Mouse (Mus musculus) megakaryocyte progenitor cell, adult 5-6 weeks (primary cell): ENCODE data around the gene Stx6. TPM values are rescaled to one million over a fixed set of nuclear protein-coding genes. Genes with fewer than 3 reads are reported as not detected.
A peak's percentile ranks its signal among the peaks of the same experiment; 100 is the strongest.

ENCODE experiments used
- ATAC-seq: replicated peaks from 2 replicates; pipeline ENCODE4 v1.8.0; 2016; ENCODE audit warnings: mild to moderate bottlenecking, moderate TSS enrichment, inconsistent platforms; ENCODE audit not compliant: poor library complexity
- total RNA-seq, 2 experiments: library from RNA; stranded (forward) in 1 of 2; stranded (reverse) in 1 of 2; fragments of 157-497, 149-512 nt in 1 of 2; fragments of 200-1000 nt in 1 of 2; gene quantifications; 2 replicates each; pipeline versions ENCODE4 v1.2.3 to v1.2.4; 2015 to 2017

Stx6 gene
- total RNA-seq (2015) (11.2 and 17.6 TPM in 2 replicates), total RNA-seq (2017) (31.0 and 32.6 TPM in 2 replicates)

DNA sequence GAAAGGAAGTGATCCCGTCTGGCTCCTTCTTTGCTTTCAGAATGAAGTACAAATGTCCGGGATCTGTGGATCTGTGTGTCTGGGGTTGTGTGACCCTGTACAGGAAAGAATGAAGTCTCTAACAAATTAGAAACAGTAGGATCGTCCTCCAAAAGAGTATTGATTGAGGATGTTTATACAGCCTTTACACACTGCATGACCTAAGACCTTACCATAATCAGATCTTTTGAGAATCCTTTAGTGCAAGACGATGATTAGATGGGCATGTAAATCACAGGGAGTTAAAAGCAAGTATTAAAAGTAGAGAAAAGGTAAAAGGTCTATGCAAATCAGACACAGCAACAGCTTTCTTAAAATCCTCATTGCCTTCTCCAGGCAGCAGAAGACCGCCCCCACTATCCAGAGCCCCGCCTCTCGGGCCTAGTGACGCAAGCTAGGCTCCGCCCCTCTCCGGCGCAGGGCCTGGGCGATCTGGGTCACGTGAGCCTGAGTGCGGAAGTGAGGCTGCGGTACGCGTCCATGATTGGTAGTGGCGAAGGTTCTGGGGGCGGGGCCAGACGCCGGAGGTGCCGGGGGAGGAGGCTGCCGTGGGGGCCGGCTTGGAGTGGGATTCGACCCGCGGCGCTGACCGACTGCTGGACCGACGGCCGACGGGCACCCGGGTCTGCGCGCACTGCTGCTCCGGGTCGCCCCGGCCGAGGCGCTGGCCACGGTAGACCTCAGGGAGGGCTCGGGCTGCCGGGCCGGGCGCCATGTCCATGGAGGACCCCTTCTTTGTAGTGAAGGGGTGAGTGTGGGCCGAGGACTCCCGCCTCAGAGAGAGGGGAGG lies at the start of gene Stx6:
Gene Stx6, plus strand, starts transcription at position 575 of the 829 bp plus-strand sequence.
- peak; percentile 99 for ATAC-seq

GRCm38 (mm10) chr1:155109387-155110350 lies 48.8 kb upstream of the Stx6 start:
- no peak for ATAC-seq

DNA sequence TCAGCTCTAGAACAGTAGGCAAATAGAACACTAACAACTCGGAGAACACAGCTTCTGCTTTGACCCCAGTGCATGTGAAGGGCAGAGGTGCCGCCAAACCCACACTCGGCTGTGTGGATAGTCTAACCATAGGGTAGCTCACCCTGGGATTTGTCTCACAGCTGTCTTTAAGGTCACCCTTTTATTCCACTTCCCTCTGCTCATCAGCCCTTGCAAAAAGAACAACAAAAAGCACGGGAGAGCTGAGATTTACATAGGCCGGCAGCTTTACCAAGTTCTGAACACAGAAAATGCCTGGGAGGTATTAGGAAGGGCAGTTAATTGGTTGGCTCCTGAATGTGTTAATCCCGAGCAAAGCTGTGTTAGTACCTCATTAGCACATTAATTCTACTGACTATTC lies 47.0 kb upstream of the Stx6 start:
- no peak for ATAC-seq

DNA sequence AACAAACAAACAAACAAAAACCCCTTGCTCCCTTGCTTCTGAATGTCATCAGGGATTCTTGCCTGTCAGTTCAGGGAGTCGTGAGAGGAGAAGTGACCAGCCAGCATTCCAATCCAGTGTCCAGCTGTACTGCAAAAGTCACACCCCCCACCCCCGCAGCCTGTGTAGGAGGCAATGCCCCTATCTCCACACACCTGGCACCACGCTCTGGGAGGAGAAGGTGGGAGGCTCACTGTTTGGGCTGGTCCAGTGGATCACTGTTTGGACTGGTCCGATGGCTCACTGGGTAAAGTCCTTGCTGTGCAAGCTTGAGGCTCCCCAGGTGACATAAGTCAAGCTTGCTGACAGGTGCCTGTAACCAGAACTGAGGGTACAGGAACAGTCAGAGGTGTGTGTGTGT lies 46.4 kb upstream of the Stx6 start:
- no peak for ATAC-seq

DNA sequence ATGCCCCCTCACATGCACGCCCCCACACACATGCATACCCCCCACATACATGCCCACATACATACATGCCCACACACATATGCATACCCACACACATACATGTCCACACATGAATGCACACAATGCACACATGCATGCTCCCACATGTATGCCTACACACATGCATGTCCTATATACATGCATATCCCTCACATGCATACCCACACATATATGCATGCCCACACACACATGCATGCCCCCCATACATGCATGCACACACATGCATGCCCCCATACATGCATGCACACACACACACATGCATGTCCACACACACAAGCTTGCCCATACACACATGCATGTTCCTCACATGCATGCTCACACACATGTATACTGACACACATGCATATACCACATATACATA lies 45.6 kb upstream of the Stx6 start:
- ATAC-seq = no peak

GRCm38 (mm10) chr1:155113946-155114345 lies 44.6 kb upstream of the Stx6 start:
- ATAC-seq = peak; percentile 46; the same call in 1 of the 2 replicates

- ATAC-seq = 0 out of 2 replicates have a peak, but pooled peaks have one; percentile 20
These were observed 38.8 kb upstream of the Stx6 start for GRCm38 (mm10) chr1:155119719-155120118.

DNA sequence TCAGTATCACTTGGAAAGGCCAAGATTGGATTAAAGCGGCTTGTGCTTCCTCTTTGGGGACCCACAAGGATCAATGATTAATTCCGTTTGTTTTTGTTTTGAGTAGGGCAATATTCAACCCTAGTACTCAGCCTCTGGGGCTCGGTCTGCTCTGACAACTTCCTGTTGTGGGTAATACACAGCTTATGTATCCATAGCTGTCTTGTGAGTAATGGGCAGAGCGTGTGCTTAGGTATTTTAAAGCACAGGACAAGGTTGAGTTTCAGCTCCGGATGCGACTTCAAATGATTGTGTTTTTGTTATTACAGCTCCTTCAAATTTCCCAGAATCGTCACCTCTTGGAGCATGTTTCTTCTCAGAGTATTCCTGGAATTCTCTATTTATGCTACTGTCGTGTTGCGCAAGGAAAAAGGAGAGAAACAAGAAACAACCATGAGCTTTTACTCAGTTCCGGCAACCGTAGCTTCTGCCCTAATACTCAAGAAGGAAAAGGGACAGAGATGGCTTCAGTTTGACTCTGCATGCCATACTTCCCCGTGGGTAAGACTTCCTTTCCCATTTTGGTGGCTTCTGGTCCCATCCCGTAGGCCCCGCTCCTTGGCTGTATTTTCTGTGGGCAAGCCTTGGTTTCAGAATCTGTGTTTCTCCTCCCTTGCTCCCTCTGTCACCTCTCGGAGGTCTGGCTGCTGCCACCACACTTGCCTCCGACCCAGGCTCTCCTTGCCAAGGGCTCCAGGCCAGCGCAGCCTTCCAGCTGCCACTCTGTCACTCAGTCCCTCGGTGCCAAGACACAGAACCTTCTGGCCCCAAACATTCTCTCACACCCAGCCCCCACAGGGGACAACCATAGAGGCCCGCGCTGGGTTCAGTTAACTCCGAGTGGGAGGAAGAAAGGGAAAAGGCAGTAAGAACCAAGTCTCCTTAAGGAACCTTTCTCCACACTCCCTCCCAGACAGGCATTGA lies 36.3 kb upstream of the Stx6 start:
- no peak for ATAC-seq

DNA sequence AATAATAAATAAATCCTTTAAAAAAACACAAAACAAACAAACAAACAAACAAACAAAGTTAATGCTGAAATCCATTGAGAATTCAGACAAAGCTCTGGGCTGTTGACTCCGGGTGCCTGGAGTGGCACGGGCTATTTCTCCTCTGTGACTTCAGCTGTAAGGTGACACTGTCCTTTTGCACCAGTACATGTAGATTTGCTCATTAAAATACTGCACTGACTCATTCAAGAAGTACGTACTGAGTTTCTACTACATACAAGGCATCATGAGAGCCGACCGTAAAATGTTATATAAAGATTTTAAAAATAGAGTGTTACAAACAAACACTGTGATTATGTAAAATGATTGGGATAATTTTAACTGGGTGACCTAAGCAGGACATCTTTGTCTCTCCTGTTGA lies 34.1 kb upstream of the Stx6 start:
- no peak for ATAC-seq

DNA sequence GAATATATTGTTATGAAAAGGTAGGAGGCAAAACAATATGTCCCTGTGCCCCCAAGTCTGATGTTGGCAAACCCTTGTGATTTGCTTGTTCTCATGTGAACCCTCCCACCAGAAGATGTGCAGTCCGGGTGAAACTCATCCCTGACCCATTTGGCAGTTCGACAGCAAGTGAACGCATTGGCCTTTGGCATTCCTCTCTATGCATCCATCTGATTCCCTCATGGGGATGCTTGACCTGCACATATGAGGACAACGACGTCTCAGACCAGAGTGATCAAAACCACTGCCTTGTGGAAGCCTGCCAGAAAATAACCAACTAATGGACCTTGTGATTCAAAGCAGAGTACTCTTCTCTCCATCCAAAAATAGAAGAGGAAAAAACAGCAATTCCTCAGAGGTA lies 31.8 kb upstream of the Stx6 start:
- no peak for ATAC-seq

DNA sequence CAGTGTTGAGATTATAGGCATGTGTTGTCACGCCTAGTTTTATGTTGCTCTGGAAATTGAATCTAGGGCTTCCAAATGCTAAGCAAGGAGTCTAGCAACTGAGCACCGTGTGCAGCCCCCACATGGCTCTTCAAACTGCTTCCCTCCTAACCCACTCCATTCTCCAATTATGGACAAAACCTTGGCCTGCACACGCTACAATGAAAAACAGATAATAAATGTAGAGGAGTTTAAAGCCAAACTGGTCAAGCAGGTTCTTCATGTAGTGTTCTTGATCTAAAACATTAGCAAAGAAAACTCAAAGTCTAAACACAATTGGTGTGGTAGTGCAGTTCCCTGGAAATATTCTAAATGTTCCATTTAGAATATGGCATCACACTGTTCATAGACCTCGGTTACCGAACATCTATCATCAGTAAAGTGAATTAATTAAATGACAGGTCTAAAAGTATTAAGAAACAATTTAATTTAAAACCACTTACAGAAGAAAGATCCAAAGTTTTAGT lies 31.0 kb upstream of the Stx6 start:
- no peak for ATAC-seq

GRCm38 (mm10) chr1:155134866-155135265 lies 23.6 kb upstream of the Stx6 start:
- ATAC-seq = no peak

GRCm38 (mm10) chr1:155138795-155139194 lies 19.7 kb upstream of the Stx6 start:
- ATAC-seq = peak; percentile 74

DNA sequence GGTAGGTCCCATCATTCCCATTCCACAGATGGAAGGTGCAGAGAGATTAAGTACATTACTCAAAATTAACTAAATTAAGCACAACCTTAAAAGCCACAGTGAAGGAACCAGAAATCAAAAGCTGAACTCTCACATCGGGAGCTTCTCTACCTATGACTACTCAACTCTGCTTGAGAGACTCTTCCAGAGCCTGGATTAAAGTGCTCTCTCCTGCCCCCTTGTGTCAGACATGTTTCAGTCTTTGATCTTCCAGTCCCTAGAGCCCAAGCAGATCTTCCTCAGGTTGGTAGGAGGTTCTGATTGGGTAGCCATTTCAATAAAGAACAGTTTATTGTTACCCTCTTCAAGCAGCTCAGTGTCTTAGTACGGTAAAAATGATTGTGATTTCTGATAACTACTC lies 18.4 kb upstream of the Stx6 start:
- ATAC-seq = peak; percentile 97

GRCm38 (mm10) chr1:155145620-155146019 lies 12.9 kb upstream of the Stx6 start:
- peak; percentile 74 for ATAC-seq

DNA sequence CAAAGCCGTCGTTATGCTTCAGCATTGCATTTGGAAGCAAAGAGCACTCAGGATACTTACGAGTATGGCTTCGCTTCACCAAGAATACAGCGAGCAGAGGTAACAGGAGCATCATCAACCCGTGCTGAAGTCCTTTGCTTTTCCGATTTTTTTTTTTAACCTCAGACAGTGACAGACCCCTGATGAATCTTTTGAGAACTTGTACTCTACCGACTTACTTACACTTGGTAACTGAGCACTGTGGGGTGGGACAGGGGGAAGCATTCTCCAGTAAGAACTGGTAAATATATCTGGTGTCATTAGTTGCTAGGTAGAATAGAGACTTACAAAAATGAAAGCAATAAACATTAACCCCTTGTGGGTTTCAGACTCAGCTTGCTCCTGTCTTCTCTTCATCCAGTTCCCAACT lies 11.9 kb upstream of the Stx6 start, which contains the start of gene Mr1:
Gene Mr1, minus strand, starts transcription at position 243 of the 409 bp plus-strand sequence.
- peak; percentile 93 for ATAC-seq

DNA sequence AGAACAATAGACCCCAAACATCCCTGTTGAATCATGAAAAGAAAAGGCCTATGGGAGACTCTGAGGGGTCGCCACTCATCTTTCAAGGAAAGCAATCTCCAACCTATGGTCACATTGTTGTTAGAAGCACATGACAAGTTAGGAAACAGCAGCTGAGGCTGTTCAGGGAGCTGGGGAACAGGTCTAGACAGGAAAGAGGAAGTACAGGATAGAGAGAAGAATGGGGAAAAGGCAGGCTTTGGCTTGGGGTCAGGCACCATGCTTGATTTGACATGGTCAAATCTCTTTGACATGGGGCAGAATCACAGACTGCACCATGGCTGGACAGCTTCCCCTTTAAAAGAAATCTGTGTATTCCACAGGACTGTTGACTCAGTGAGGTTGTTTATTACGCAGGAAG lies 11.3 kb upstream of the Stx6 start:
- peak; percentile 32 for ATAC-seq

- ATAC-seq = no peak
These were observed 9.1 kb upstream of the Stx6 start for GRCm38 (mm10) chr1:155149403-155149802.

GRCm38 (mm10) chr1:155150821-155151220 lies 7.7 kb upstream of the Stx6 start:
- ATAC-seq = no peak

GRCm38 (mm10) chr1:155153906-155154305 lies 4.6 kb upstream of the Stx6 start:
- ATAC-seq = no peak
